In genomic region chr11:77843068-77843905, GRCm38 (mm10) we compare ENCODE assay signal across 34 mouse cellular contexts. TPM values are rescaled to one million over a fixed set of nuclear protein-coding genes. Genes with fewer than 3 reads are reported as not detected.
DNase-seq lines count a peak whose midpoint lies in the region; ATAC-seq and TF ChIP-seq lines count a peak whose summit lies in the region.
"Had no signal": no experiment of that assay in that cellular context is flagged by ENCODE, and none has a peak within 500 bp of the region (broad histone marks: within the 10 kb centered on the region; RNA-seq: fewer than 3 reads in every experiment).

No protein-coding gene starts in this region.

- no peak for ATAC-seq in hindbrain, postnatal 0 days
- no peak for ATAC-seq in midbrain, embryonic 15.5 days (replicated peaks)
- no peak for ATAC-seq in hindbrain, embryonic 15.5 days (ENCODE audit: low FRiP score, low read depth)
- no peak for ATAC-seq in neural tube, embryonic 14.5 days (ENCODE audit: low read depth)
- ATAC-seq: activated CD4-positive, CD25-positive, alpha-beta regulatory T cell, adult 4 months; intestine, embryonic 16.5 days; liver, embryonic 12.5 days; liver, postnatal 0 days had no signal

- no peak for TF ChIP-seq CTCF in hindbrain, postnatal 0 days (IDR thresholded peaks at IDR 0.05; ENCODE audit: low read depth)

- H3K9me3 ChIP-seq in hindbrain, embryonic 10.5 days = no peaks in the 10 kb centered on the region
- H3K9me3 ChIP-seq in hindbrain, postnatal 0 days (ENCODE audit: low read length) = no peaks in the 10 kb centered on the region
- no peaks in the 10 kb centered on the region for H3K9me3 ChIP-seq in midbrain, embryonic 10.5 days (replicated peaks)
- no peaks in the 10 kb centered on the region for H3K9me3 ChIP-seq in midbrain, embryonic 15.5 days
- H3K9me3 ChIP-seq in hindbrain, embryonic 15.5 days = no peaks in the 10 kb centered on the region
- H3K9me3 ChIP-seq in neural tube, embryonic 14.5 days (ENCODE audit: control insufficient read depth, low read length) = no peaks in the 10 kb centered on the region
- H3K9me3 ChIP-seq: embryonic facial prominence, embryonic 13.5 days; forebrain, embryonic 10.5 days; kidney, embryonic 15.5 days; liver, embryonic 12.5 days; midbrain, embryonic 12.5 days had no signal

- peaks cover 90% of the 10 kb centered on the region for H3K36me3 ChIP-seq in hindbrain, embryonic 10.5 days
- H3K36me3 ChIP-seq in hindbrain, postnatal 0 days (ENCODE audit: insufficient read depth, low read length) = peaks cover 43% of the 10 kb centered on the region
- H3K36me3 ChIP-seq in midbrain, embryonic 10.5 days = peaks cover 90% of the 10 kb centered on the region
- H3K36me3 ChIP-seq in midbrain, embryonic 15.5 days (replicated peaks) = peaks cover 36% of the 10 kb centered on the region
- peaks cover 48% of the 10 kb centered on the region for H3K36me3 ChIP-seq in hindbrain, embryonic 15.5 days
- H3K36me3 ChIP-seq in neural tube, embryonic 14.5 days (ENCODE audit: control insufficient read depth, insufficient read depth, low read length) = peaks cover 44% of the 10 kb centered on the region

- DNase-seq in hindbrain, embryonic 10.5 days (ENCODE audit: low spot score) = no peak
- no peak for DNase-seq in hindbrain, postnatal 0 days (ENCODE audit: low spot score)
- DNase-seq in midbrain, embryonic 10.5 days (ENCODE audit: low spot score) = no peak
- DNase-seq in urinary bladder, postnatal 36 days (ENCODE audit: low spot score in 2 of 2) = no peak
- DNase-seq: adrenal gland, adult 8-10 months; cerebellum, adult 8-10 months; gastrocnemius, postnatal 14 days; heart, postnatal 14 days; liver, postnatal 0 days; lung, postnatal 36 days; right cerebral cortex, adult 18-20 months; spleen, adult 18-20 months; thymus, postnatal 36 days had no signal

- no peak overlapping the region for H3K4me2 ChIP-seq in hindbrain, postnatal 0 days (ENCODE audit: low read depth, low read length)
- H3K4me2 ChIP-seq in midbrain, embryonic 15.5 days = no peak overlapping the region
- no peak overlapping the region for H3K4me2 ChIP-seq in hindbrain, embryonic 15.5 days
- H3K4me2 ChIP-seq in neural tube, embryonic 14.5 days (ENCODE audit: low read depth, low read length) = no peak overlapping the region
- H3K4me2 ChIP-seq: embryonic facial prominence, embryonic 13.5 days; kidney, embryonic 15.5 days; liver, embryonic 12.5 days; midbrain, embryonic 12.5 days had no signal

- H3K9ac ChIP-seq in hindbrain, postnatal 0 days (replicated peaks; ENCODE audit: low read length) = no peak overlapping the region
- no peak overlapping the region for H3K9ac ChIP-seq in midbrain, embryonic 15.5 days
- no peak overlapping the region for H3K9ac ChIP-seq in hindbrain, embryonic 15.5 days
- no peak overlapping the region for H3K9ac ChIP-seq in neural tube, embryonic 14.5 days (replicated peaks; ENCODE audit: low read depth, low read length)
- H3K9ac ChIP-seq: embryonic facial prominence, embryonic 13.5 days; kidney, embryonic 15.5 days; liver, embryonic 12.5 days; liver, postnatal 0 days; midbrain, embryonic 12.5 days had no signal

- H3K27me3 ChIP-seq in hindbrain, embryonic 10.5 days (ENCODE audit: insufficient read depth, poor library complexity, severe bottlenecking) = peaks cover 53% of the 10 kb centered on the region
- no peaks in the 10 kb centered on the region for H3K27me3 ChIP-seq in hindbrain, postnatal 0 days (ENCODE audit: insufficient read depth, low read length)
- H3K27me3 ChIP-seq in midbrain, embryonic 10.5 days (ENCODE audit: low read depth, poor library complexity, severe bottlenecking) = peaks cover 36% of the 10 kb centered on the region
- no peaks in the 10 kb centered on the region for H3K27me3 ChIP-seq in midbrain, embryonic 15.5 days (replicated peaks)
- H3K27me3 ChIP-seq in hindbrain, embryonic 15.5 days = no peaks in the 10 kb centered on the region
- no peaks in the 10 kb centered on the region for H3K27me3 ChIP-seq in neural tube, embryonic 14.5 days (ENCODE audit: control insufficient read depth, insufficient read depth, low read length)
- H3K27me3 ChIP-seq: CH12.LX; embryonic facial prominence, embryonic 13.5 days; liver, embryonic 12.5 days had no signal

- WGBS in hindbrain, embryonic 10.5 days = 89% methylated on average over 21 of the region's 21 CpGs
- 81% methylated on average over 21 of the region's 21 CpGs for WGBS in hindbrain, postnatal 0 days
- WGBS in midbrain, embryonic 10.5 days = 90% methylated on average over 21 of the region's 21 CpGs
- WGBS in midbrain, embryonic 15.5 days = 86% methylated on average over 21 of the region's 21 CpGs
- 79% methylated on average over 20 of the region's 21 CpGs for WGBS in hindbrain, embryonic 15.5 days
- WGBS in neural tube, embryonic 14.5 days = 87% methylated on average over 21 of the region's 21 CpGs

- no peak overlapping the region for H3K4me3 ChIP-seq in hindbrain, embryonic 10.5 days
- H3K4me3 ChIP-seq in hindbrain, postnatal 0 days (ENCODE audit: low read length) = no peak overlapping the region
- no peak overlapping the region for H3K4me3 ChIP-seq in midbrain, embryonic 10.5 days
- H3K4me3 ChIP-seq in midbrain, embryonic 15.5 days = no peak overlapping the region
- H3K4me3 ChIP-seq in hindbrain, embryonic 15.5 days = no peak overlapping the region
- H3K4me3 ChIP-seq in neural tube, embryonic 14.5 days (ENCODE audit: low read depth, low read length) = no peak overlapping the region
- H3K4me3 ChIP-seq: embryonic facial prominence, embryonic 13.5 days; forebrain, embryonic 10.5 days; kidney, embryonic 15.5 days; layer of hippocampus, adult 2 months; left cerebral cortex, adult 2 months; liver, embryonic 12.5 days; midbrain, embryonic 12.5 days had no signal

- peaks cover 38% of the 10 kb centered on the region for H3K4me1 ChIP-seq in hindbrain, embryonic 10.5 days (replicated peaks)
- H3K4me1 ChIP-seq in hindbrain, postnatal 0 days (ENCODE audit: insufficient read depth, low read length) = peaks cover 3% of the 10 kb centered on the region
- H3K4me1 ChIP-seq in midbrain, embryonic 10.5 days = peaks cover 21% of the 10 kb centered on the region
- peaks cover 13% of the 10 kb centered on the region for H3K4me1 ChIP-seq in midbrain, embryonic 15.5 days
- peaks cover 41% of the 10 kb centered on the region for H3K4me1 ChIP-seq in hindbrain, embryonic 15.5 days (replicated peaks)
- H3K4me1 ChIP-seq in neural tube, embryonic 14.5 days (ENCODE audit: control insufficient read depth, insufficient read depth, low read length) = peaks cover 23% of the 10 kb centered on the region
- H3K4me1 ChIP-seq: embryonic facial prominence, embryonic 13.5 days; liver, embryonic 12.5 days had no signal

- H3K27ac ChIP-seq in hindbrain, embryonic 10.5 days = peak overlapping the region; percentile 12; the same call in 1 of the 2 replicates
- no peak overlapping the region for H3K27ac ChIP-seq in hindbrain, postnatal 0 days
- H3K27ac ChIP-seq in midbrain, embryonic 10.5 days (replicated peaks) = peak overlapping the region; percentile 30
- no peak overlapping the region for H3K27ac ChIP-seq in midbrain, embryonic 15.5 days
- H3K27ac ChIP-seq in hindbrain, embryonic 15.5 days (replicated peaks) = 0 out of 2 replicates have a peak overlapping the region, but pooled peaks have one; percentile 27
- H3K27ac ChIP-seq in neural tube, embryonic 14.5 days (ENCODE audit: low read depth, low read length) = peak overlapping the region; percentile 45; the same call in 1 of the 2 replicates
- H3K27ac ChIP-seq: embryonic facial prominence, embryonic 13.5 days; forebrain, embryonic 10.5 days; kidney, embryonic 15.5 days; layer of hippocampus, adult 2 months; left cerebral cortex, adult 2 months; liver, embryonic 12.5 days; midbrain, embryonic 12.5 days had no signal

RNA-seq across cellular contexts. Expression of gene Pipox, which starts 50.6 kb away (rescaled TPM):
- polyA plus RNA-seq in hindbrain, embryonic 10.5 days (2016; fragmentation: Nextera tagmentation; extraction: Ambion mirVana) = 7.3 and 13.1 TPM in 2 replicates
- 2.8 and 6.8 TPM in 2 replicates for total RNA-seq in hindbrain, postnatal 0 days (2014; rRNA removed)
- 4.4 and 4.6 TPM in 2 replicates for polyA plus RNA-seq in hindbrain, postnatal 0 days (2015; fragmentation: Nextera tagmentation; extraction: Ambion mirVana)
- 9.0 and 16.5 TPM in 2 replicates for polyA plus RNA-seq in midbrain, embryonic 10.5 days (2016; fragmentation: Nextera tagmentation; extraction: Ambion mirVana)
- 5.7 and 6.7 TPM in 2 replicates for polyA plus RNA-seq in midbrain, embryonic 15.5 days (2015; fragmentation: Nextera tagmentation; extraction: Ambion mirVana)
- 5.1 and 5.6 TPM in 2 replicates for polyA plus RNA-seq in hindbrain, embryonic 15.5 days (2015; fragmentation: Nextera tagmentation; extraction: Ambion mirVana)
- 4.6 and 6.7 TPM in 2 replicates for polyA plus RNA-seq in neural tube, embryonic 14.5 days (2014; fragmentation: Nextera tagmentation; extraction: Ambion mirVana)
- total RNA-seq: common myeloid progenitor, adult 5-6 weeks; megakaryocyte, adult 5-6 weeks; neutrophil, adult 5-6 weeks had no signal
- polyA plus RNA-seq: C2C12 had no signal

RNA-seq across cellular contexts. Expression of gene Gm10277, which starts 55.7 kb away (rescaled TPM):
- polyA plus RNA-seq in hindbrain, embryonic 10.5 days (2016; fragmentation: Nextera tagmentation; extraction: Ambion mirVana) = 1.5 and 2.0 TPM in 2 replicates
- total RNA-seq in hindbrain, postnatal 0 days (2014; rRNA removed) = not detected in 2 replicates
- polyA plus RNA-seq in hindbrain, postnatal 0 days (2015; fragmentation: Nextera tagmentation; extraction: Ambion mirVana) = 0.69 and 0.91 TPM in 2 replicates
- polyA plus RNA-seq in midbrain, embryonic 10.5 days (2016; fragmentation: Nextera tagmentation; extraction: Ambion mirVana) = 1.4 and 1.5 TPM in 2 replicates
- 2.3 and 3.0 TPM in 2 replicates for polyA plus RNA-seq in midbrain, embryonic 15.5 days (2015; fragmentation: Nextera tagmentation; extraction: Ambion mirVana)
- polyA plus RNA-seq in hindbrain, embryonic 15.5 days (2015; fragmentation: Nextera tagmentation; extraction: Ambion mirVana) = 1.4 and 1.9 TPM in 2 replicates
- 2.1 and 2.4 TPM in 2 replicates for polyA plus RNA-seq in neural tube, embryonic 14.5 days (2014; fragmentation: Nextera tagmentation; extraction: Ambion mirVana)
- total RNA-seq: adrenal gland, adult 8-10 months; adrenal gland, postnatal 4 days; CH12.LX; gastrocnemius, postnatal 14 days; granulocyte monocyte progenitor cell, adult 5-6 weeks; heart, postnatal 14 days; layer of hippocampus, adult 2 months; layer of hippocampus, postnatal 14 days; left cerebral cortex, adult 2 months; left cerebral cortex, postnatal 25 days; neutrophil, adult 5-6 weeks had no signal

Comparison
In these comparisons a context has a peak if more than half of its experiments do, and no peak if none do; other contexts are left out.
1. H3K27ac ChIP-seq: peak in hindbrain, embryonic 10.5 days (single experiment), midbrain, embryonic 10.5 days (single experiment), hindbrain, embryonic 15.5 days (single experiment) and neural tube, embryonic 14.5 days (single experiment); none in hindbrain, postnatal 0 days (single experiment) and midbrain, embryonic 15.5 days (single experiment).